Mouse (Mus musculus) stomach, embryonic 14.5 days (tissue): ENCODE data around the gene Agbl1. TPM values are rescaled to one million over a fixed set of nuclear protein-coding genes. Genes with fewer than 3 reads are reported as not detected.

Experiments used
- ATAC-seq: fragments of 200-750 bp; cut with Nextera tagmentation; 2 replicates; pipeline ENCODE4 v1.8.0; 2017; ENCODE audit warnings: low read depth, moderate TSS enrichment; ENCODE audit not compliant: insufficient number of reproducible peaks, insufficient read depth, low FRiP score
- H3K27ac ChIP-seq: fragments of 300-500 bp; sonication (generic); 2 replicates; pipeline ENCODE4 v1.5.1; 2014; ENCODE audit warnings: mild to moderate bottlenecking, low read length, moderate library complexity, mixed read lengths
- H3K27me3 ChIP-seq: fragments of 300-500 bp; sonication (generic); 2 replicates; pipeline ENCODE4 v1.6.1; 2014; ENCODE audit warnings: low read length, control low read depth, mixed read lengths; ENCODE audit not compliant: control insufficient read depth, insufficient read depth
- H3K36me3 ChIP-seq: fragments of 300-500 bp; sonication (generic); 2 replicates; pipeline ENCODE4 v1.6.1; 2014; ENCODE audit warnings: mild to moderate bottlenecking, control low read depth, low read length, moderate library complexity, mixed read lengths; ENCODE audit not compliant: control insufficient read depth, insufficient read depth
- H3K4me1 ChIP-seq: fragments of 300-500 bp; sonication (generic); 2 replicates; pipeline ENCODE4 v1.6.1; 2014; ENCODE audit warnings: low read length, control low read depth, mixed read lengths; ENCODE audit not compliant: control insufficient read depth, insufficient read depth
- H3K4me2 ChIP-seq: fragments of 300-500 bp; sonication (generic); replicated peaks from 2 replicates; pipeline ENCODE4 v1.6.1; 2014; ENCODE audit warnings: low read depth, low read length, control low read depth
- H3K4me3 ChIP-seq: fragments of 300-500 bp; sonication (generic); 2 replicates; pipeline ENCODE4 v1.5.1; 2014; ENCODE audit warnings: low read depth, low read length, control low read depth
- H3K9ac ChIP-seq: fragments of 300-500 bp; sonication (generic); replicated peaks from 2 replicates; pipeline ENCODE4 v1.6.1; 2014; ENCODE audit warnings: low read depth, mild to moderate bottlenecking, control low read depth, low read length, moderate library complexity, mixed read lengths
- H3K9me3 ChIP-seq: fragments of 300-500 bp; sonication (generic); 2 replicates; pipeline ENCODE4 v1.6.1; 2016; ENCODE audit warnings: low read depth, low read length, control low read depth; ENCODE audit not compliant: control insufficient read depth
- WGBS: fragments of 180-500 bp; shearing (Covaris S2); extraction: QIAGEN DNeasy Blood & Tissue Kit; methylation state at CpG from one replicate; pipeline ENCODE4 v1.1.7; 2014; 5-methylcytosine and 5-hydroxymethylcytosine counted together
- polyA plus RNA-seq: library from polyadenylated mRNA; unstranded; fragments of >200 nt; fragmentation: Nextera tagmentation; extraction: Ambion mirVana; gene quantifications from 2 replicates; pipeline ENCODE4 v1.2.1, GENCODE M21; 2014

Agbl1 gene
- polyA plus RNA-seq, 1 experiment from 2014 or later: not detected

DNA sequence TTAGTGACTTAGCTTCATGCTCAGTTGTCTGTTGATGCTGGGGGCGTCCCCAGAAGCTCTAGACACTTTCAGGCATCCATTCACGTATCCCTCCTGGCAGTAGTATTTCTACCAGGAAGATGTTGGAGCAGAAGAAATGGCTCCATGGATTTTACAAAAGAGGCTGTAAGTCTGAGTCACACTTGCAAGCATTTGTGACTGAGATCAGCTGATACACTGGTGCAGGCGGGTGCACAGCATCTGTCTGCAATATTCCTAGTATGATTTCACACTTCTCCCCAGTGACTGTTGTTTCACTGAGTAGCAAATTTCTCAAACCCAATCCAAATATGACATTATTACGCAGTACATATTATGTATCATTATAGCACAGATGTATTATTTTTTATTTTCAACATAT, 332.8 kb downstream of the Agbl1 start:
- Histone ChIP-seq H3K9me3 (no peaks in the 10 kb centered on the region), H3K27ac (no peak overlapping the region), H3K36me3 (no peaks in the 10 kb centered on the region), H3K4me3 (no peak overlapping the region), H3K9ac (no peak overlapping the region), H3K4me2 (no peak overlapping the region), H3K4me1 (no peaks in the 10 kb centered on the region), H3K27me3 (no peaks in the 10 kb centered on the region)
- 83% methylated on average over 4 of the region's 4 CpGs for WGBS
- no peak for ATAC-seq

DNA sequence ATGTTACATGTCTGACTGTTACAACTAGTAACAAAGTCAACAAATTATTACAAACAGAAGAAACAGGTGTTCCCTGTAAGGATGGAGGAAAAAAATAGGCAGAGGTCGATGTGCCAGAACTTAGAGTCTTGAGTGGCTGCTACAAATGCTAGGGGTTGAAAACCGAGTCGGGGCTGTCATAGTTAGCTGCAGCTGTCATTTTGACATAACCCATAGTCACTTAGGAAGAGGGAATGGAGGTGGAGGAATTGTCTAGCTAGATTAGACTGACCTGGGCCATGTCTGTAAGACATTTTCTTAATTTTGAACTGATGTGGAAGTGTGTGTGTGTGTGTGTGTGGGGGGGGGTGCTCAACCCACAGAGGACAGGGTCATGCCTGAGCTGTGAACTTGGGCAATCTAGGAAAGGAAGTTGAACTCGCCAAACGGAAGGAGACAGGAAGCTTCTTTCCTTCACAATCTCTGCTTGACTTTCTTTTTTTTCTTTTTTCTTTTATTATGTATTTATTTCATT, 364.9 kb downstream of the Agbl1 start:
- no peaks in the 10 kb centered on the region for H3K36me3 ChIP-seq
- no peak overlapping the region for H3K4me3 ChIP-seq
- peak; percentile 58; the same call in 1 of the 2 replicates for ATAC-seq
- 52% methylated on average over 5 of the region's 5 CpGs for WGBS
- H3K27me3 ChIP-seq: no peaks in the 10 kb centered on the region
- H3K27ac ChIP-seq: no peak overlapping the region
- H3K9ac ChIP-seq: no peak overlapping the region
- no peak overlapping the region for H3K4me2 ChIP-seq
- no peaks in the 10 kb centered on the region for H3K9me3 ChIP-seq
- no peaks in the 10 kb centered on the region for H3K4me1 ChIP-seq

DNA sequence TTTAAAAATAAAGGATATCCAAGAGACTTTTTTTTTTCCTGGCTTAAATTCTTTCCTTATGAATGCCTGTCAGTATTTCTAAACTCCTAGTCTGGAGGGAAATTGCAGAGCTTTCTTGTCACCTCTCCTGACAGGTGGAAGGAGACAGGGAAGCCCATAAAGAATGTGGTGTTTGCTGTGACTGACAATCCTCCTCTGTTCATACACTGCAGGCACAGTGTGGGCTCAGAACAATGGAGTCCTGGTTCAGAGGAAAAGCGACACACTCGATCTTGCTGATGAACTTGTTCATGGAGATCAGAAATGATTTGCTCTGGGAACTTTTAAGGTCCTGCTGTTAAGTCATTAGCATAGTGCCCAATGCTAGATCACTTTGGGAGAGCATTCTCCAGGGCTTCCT, 368.1 kb downstream of the Agbl1 start:
- H3K27me3 ChIP-seq: no peaks in the 10 kb centered on the region
- no peaks in the 10 kb centered on the region for H3K4me1 ChIP-seq
- no peak overlapping the region for H3K9ac ChIP-seq
- ATAC-seq: no peak
- H3K36me3 ChIP-seq: no peaks in the 10 kb centered on the region
- WGBS: 64% methylated on average over 2 of the region's 2 CpGs
- H3K9me3 ChIP-seq: no peaks in the 10 kb centered on the region
- H3K4me3 ChIP-seq: no peak overlapping the region
- no peak overlapping the region for H3K27ac ChIP-seq
- H3K4me2 ChIP-seq: no peak overlapping the region

DNA sequence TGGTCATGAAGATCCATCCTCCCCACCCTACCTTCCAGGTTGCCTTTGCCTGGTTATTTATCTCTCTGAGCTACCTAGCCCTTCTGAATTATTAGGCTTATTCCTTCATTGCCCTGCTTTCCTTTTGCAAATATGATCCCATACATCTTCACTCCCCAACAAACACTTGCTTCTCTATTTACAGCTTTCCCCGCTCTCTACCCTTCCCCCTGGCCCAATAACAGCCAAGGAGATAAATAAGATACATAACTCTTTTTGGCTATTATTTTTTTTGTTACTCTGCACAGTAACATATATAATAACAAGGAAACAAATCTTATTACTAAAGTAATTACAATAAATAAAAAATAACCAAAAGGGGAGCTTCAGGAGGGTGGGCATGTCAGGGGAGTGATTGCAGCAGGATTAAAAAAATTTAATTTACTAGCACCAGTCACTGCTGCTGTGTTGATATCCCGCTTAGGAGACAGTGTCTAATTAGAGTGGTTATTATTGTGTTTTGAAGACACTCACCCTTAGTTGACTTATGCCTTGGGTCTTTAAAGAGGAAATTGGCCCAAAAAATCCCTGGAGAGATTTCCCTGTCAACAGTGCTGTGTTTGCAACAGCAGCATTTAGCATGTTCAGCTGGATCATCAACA, 370.5 kb downstream of the Agbl1 start:
- no peak for ATAC-seq
- H3K9ac ChIP-seq: no peak overlapping the region
- no peaks in the 10 kb centered on the region for H3K36me3 ChIP-seq
- no peaks in the 10 kb centered on the region for H3K27me3 ChIP-seq
- no peak overlapping the region for H3K4me2 ChIP-seq
- H3K9me3 ChIP-seq: no peaks in the 10 kb centered on the region
- 86% methylated on average over 2 of the region's 2 CpGs for WGBS
- H3K27ac ChIP-seq: no peak overlapping the region
- H3K4me3 ChIP-seq: no peak overlapping the region
- no peaks in the 10 kb centered on the region for H3K4me1 ChIP-seq

DNA sequence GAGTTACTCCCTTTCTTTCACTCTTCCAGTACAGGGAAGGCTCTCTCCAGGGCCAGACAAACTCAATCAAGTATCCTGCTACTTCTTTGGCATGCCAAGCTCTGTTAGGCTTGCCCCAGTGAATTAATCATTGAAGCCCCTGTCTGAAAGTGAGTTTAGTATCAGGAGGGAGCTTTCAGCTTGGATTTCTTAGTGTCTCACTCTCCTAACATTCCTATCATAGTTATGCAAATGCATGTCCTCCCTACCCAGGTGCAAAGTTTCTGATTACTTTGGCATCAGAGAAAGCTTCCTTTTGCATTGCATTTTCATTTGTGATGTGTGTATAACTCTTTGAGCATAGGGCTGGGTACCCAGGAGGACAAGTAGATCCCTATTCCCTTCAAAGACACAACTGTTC, 399.8 kb downstream of the Agbl1 start:
- Histone ChIP-seq H3K27me3 (no peaks in the 10 kb centered on the region), H3K4me1 (no peaks in the 10 kb centered on the region)
- no peak for ATAC-seq

DNA sequence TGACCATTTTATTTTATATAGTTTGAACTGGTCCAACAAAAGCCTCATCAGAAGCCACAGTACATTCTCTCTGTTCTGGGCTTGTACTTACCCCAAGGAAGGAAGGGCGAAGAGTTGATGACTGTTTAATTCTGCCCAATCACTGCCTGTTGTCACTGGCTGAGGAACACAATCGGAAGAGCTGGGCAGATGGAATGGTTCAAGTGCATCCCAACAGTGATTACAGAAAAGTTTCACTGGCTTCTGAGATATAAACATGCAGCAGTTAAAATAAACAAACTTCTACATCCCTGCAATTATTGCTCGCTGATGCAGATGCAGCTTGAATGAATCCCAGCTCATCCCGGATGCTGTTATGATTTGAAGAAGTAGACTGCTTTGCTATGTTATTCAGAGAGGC, 421.3 kb downstream of the Agbl1 start:
- WGBS: 35% methylated on average over 4 of the region's 4 CpGs
- Histone ChIP-seq H3K9ac (no peak overlapping the region), H3K9me3 (no peaks in the 10 kb centered on the region), H3K4me3 (no peak overlapping the region), H3K27ac (no peak overlapping the region), H3K4me1 (peaks cover 3% of the 10 kb centered on the region; the same call in 1 of the 2 replicates), H3K4me2 (no peak overlapping the region), H3K36me3 (no peaks in the 10 kb centered on the region), H3K27me3 (no peaks in the 10 kb centered on the region)
- ATAC-seq: no peak; the same call in 1 of the 2 replicates

More for the DNA sequence above, 399.8 kb downstream of the Agbl1 start:
- Histone ChIP-seq H3K4me3 (no peak overlapping the region), H3K9ac (no peak overlapping the region), H3K27ac (no peak overlapping the region), H3K9me3 (no peaks in the 10 kb centered on the region), H3K4me2 (no peak overlapping the region), H3K36me3 (no peaks in the 10 kb centered on the region)

DNA sequence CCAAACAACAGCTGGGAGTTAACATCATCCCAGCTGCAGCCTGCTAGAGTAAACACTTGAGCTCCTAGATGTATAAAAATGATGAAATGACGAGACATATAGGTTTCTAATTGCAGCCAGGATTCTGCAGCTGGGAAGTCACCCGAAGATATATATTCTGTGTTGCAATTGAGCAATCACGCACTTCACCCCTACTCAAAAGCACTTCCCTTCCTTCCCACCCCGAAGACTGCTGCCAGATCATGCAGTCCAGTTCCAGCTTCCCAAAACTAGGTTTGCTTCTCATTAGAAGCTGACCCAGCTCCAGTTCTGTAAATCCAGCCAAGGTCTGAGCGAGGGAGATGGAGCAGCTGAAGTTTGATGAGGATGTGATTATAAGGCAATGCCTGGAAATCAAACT, 431.4 kb downstream of the Agbl1 start:
- 23% methylated on average over 5 of the region's 5 CpGs for WGBS
- Histone ChIP-seq H3K4me3 (no peak overlapping the region), H3K9me3 (no peaks in the 10 kb centered on the region), H3K36me3 (no peaks in the 10 kb centered on the region), H3K4me2 (no peak overlapping the region), H3K9ac (no peak overlapping the region), H3K27me3 (no peaks in the 10 kb centered on the region), H3K4me1 (peaks cover 5% of the 10 kb centered on the region; the same call in 1 of the 2 replicates), H3K27ac (peak overlapping the region; percentile 67; the same call in 1 of the 2 replicates)
- ATAC-seq: peak; percentile 89; the same call in 1 of the 2 replicates

DNA sequence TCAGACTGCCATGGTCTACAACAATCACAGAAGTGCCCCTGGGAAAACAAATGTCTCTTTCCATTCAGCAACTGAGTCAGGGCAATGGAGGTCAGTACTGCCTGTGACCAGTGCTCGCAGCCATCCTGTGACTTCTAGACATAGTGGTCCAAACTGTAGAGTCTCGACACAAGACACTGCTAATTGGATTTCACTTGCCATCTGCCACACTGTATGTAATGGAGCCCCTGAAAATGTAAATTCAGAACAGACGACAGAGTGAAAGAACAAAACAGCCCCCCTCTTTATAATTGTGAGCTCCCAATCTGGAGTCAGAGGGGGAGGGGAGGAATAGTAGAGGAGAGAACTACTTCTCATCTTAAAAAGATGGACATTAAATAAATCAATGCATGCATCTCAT, 445.2 kb downstream of the Agbl1 start:
- ATAC-seq: no peak
- Histone ChIP-seq H3K4me3 (no peak overlapping the region), H3K36me3 (no peaks in the 10 kb centered on the region), H3K27ac (no peak overlapping the region), H3K9ac (no peak overlapping the region), H3K4me1 (no peaks in the 10 kb centered on the region), H3K27me3 (no peaks in the 10 kb centered on the region), H3K4me2 (no peak overlapping the region), H3K9me3 (no peaks in the 10 kb centered on the region)
- 79% methylated on average over 3 of the region's 3 CpGs for WGBS

DNA sequence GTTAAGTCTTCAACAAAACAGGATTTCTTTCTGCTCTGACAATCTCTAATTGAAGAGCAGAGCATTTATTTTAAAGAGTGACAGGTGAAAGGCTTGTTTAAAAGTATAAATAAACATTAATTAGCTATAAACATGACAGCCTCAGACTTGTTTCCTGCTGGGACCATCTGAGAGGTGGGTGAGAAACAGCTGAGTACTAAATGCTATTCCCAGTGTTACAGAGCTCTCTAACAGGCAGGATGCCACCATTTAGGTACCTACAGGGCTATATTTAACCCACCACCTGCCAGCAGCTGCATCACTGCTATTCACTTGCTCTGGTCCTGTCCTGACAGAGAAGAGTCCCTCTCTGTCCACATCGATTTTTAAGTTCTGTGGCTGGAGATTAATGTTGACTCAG, 471.5 kb downstream of the Agbl1 start:
- ATAC-seq: no peak
- Histone ChIP-seq H3K4me1 (no peaks in the 10 kb centered on the region), H3K4me3 (no peak overlapping the region), H3K27me3 (no peaks in the 10 kb centered on the region), H3K4me2 (no peak overlapping the region), H3K36me3 (no peaks in the 10 kb centered on the region), H3K27ac (no peak overlapping the region), H3K9me3 (no peaks in the 10 kb centered on the region), H3K9ac (no peak overlapping the region)
- WGBS: 54% methylated on average over 1 of the region's 1 CpGs
